Mouse (Mus musculus) stomach, embryonic 14.5 days (tissue): Measurements from ENCODE around the gene Pvr. TPM values are rescaled to one million over a fixed set of nuclear protein-coding genes. Genes with fewer than 3 reads are reported as not detected.

Experiments used
- ATAC-seq: fragments of 200-750 bp; cut with Nextera tagmentation; 2 replicates; pipeline ENCODE4 v1.8.0; 2017; ENCODE audit warnings: low read depth, moderate TSS enrichment; ENCODE audit not compliant: insufficient number of reproducible peaks, insufficient read depth, low FRiP score
- H3K27ac ChIP-seq: fragments of 300-500 bp; sonication (generic); 2 replicates; pipeline ENCODE4 v1.5.1; 2014; ENCODE audit warnings: mild to moderate bottlenecking, low read length, moderate library complexity, mixed read lengths
- H3K27me3 ChIP-seq: fragments of 300-500 bp; sonication (generic); 2 replicates; pipeline ENCODE4 v1.6.1; 2014; ENCODE audit warnings: low read length, control low read depth, mixed read lengths; ENCODE audit not compliant: control insufficient read depth, insufficient read depth
- H3K36me3 ChIP-seq: fragments of 300-500 bp; sonication (generic); 2 replicates; pipeline ENCODE4 v1.6.1; 2014; ENCODE audit warnings: mild to moderate bottlenecking, control low read depth, low read length, moderate library complexity, mixed read lengths; ENCODE audit not compliant: control insufficient read depth, insufficient read depth
- H3K4me1 ChIP-seq: fragments of 300-500 bp; sonication (generic); 2 replicates; pipeline ENCODE4 v1.6.1; 2014; ENCODE audit warnings: low read length, control low read depth, mixed read lengths; ENCODE audit not compliant: control insufficient read depth, insufficient read depth
- H3K4me2 ChIP-seq: fragments of 300-500 bp; sonication (generic); replicated peaks from 2 replicates; pipeline ENCODE4 v1.6.1; 2014; ENCODE audit warnings: low read depth, low read length, control low read depth
- H3K4me3 ChIP-seq: fragments of 300-500 bp; sonication (generic); 2 replicates; pipeline ENCODE4 v1.5.1; 2014; ENCODE audit warnings: low read depth, low read length, control low read depth
- H3K9ac ChIP-seq: fragments of 300-500 bp; sonication (generic); replicated peaks from 2 replicates; pipeline ENCODE4 v1.6.1; 2014; ENCODE audit warnings: low read depth, mild to moderate bottlenecking, control low read depth, low read length, moderate library complexity, mixed read lengths
- H3K9me3 ChIP-seq: fragments of 300-500 bp; sonication (generic); 2 replicates; pipeline ENCODE4 v1.6.1; 2016; ENCODE audit warnings: low read depth, low read length, control low read depth; ENCODE audit not compliant: control insufficient read depth
- WGBS: fragments of 180-500 bp; shearing (Covaris S2); extraction: QIAGEN DNeasy Blood & Tissue Kit; methylation state at CpG from one replicate; pipeline ENCODE4 v1.1.7; 2014; 5-methylcytosine and 5-hydroxymethylcytosine counted together
- polyA plus RNA-seq: library from polyadenylated mRNA; unstranded; fragments of >200 nt; fragmentation: Nextera tagmentation; extraction: Ambion mirVana; gene quantifications from 2 replicates; pipeline ENCODE4 v1.2.1, GENCODE M21; 2014

The Pvr gene
- polyA plus RNA-seq, 1 experiment from 2014 or later: 11.7 TPM

DNA sequence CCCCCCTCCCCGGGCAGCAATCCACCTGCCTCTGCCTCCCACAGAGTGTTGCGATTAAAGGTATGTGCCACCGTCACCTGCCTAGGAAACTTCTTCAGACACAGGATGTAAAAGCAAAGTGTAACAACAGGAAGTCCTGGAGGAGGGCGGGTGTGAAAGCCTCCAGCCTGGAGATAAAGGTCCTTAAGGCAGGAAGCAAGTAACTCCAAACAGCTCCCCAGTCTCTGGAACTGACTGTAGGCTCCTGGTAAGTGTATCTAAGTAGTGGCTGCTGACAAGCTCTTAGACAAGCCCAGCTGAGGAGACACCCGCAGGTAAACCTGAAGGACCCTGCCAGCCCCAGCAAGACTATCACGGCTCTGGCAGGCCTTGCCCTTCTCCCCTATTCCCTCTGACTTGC is 19.3 kb upstream of the Pvr start:
- no peak overlapping the region for H3K27ac ChIP-seq
- no peaks in the 10 kb centered on the region for H3K4me1 ChIP-seq
- ATAC-seq: no peak
- H3K36me3 ChIP-seq: no peaks in the 10 kb centered on the region
- no peaks in the 10 kb centered on the region for H3K9me3 ChIP-seq
- H3K4me3 ChIP-seq: no peak overlapping the region
- no peak overlapping the region for H3K9ac ChIP-seq
- no peaks in the 10 kb centered on the region for H3K27me3 ChIP-seq
- WGBS: 14% methylated on average over 5 of the region's 6 CpGs
- H3K4me2 ChIP-seq: no peak overlapping the region

DNA sequence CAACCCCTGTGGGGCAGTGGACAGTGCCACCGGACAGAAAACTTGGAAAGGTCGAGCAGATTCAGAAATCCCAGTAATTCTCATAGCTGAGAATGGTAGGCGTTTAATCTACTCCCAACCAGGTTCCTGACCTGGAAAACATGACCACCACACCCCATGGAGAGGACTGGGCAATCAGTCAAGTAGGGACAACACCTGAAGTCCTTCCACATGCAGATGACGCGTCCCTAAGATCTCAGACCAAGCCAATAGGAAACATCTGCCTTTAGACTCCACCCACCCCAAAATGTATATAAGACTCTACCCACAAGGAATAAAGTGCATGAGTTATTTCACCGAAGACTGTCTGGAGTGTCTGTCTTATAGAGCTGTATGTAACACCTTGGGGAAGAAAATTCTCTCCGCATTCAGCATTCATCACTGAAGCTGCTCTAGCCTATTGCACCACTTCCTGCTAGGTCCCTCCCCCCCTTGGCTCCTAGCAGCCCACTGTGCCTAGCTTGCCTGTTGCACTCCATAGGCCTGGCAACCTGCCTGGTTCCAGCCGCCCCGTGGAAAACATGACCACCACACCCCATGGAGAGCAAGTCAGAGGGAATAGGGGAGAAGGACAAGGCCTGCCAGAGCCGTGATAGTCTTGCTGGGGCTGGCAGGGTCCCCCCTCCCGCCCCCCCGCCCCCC is 18.7 kb upstream of the Pvr start:
- WGBS: 56% methylated on average over 10 of the region's 12 CpGs
- no peaks in the 10 kb centered on the region for H3K27me3 ChIP-seq
- H3K9me3 ChIP-seq: no peaks in the 10 kb centered on the region
- no peak overlapping the region for H3K4me3 ChIP-seq
- no peak overlapping the region for H3K4me2 ChIP-seq
- peak; percentile 31; the same call in 1 of the 2 replicates for ATAC-seq
- no peaks in the 10 kb centered on the region for H3K4me1 ChIP-seq
- no peak overlapping the region for H3K27ac ChIP-seq
- no peaks in the 10 kb centered on the region for H3K36me3 ChIP-seq
- no peak overlapping the region for H3K9ac ChIP-seq

DNA sequence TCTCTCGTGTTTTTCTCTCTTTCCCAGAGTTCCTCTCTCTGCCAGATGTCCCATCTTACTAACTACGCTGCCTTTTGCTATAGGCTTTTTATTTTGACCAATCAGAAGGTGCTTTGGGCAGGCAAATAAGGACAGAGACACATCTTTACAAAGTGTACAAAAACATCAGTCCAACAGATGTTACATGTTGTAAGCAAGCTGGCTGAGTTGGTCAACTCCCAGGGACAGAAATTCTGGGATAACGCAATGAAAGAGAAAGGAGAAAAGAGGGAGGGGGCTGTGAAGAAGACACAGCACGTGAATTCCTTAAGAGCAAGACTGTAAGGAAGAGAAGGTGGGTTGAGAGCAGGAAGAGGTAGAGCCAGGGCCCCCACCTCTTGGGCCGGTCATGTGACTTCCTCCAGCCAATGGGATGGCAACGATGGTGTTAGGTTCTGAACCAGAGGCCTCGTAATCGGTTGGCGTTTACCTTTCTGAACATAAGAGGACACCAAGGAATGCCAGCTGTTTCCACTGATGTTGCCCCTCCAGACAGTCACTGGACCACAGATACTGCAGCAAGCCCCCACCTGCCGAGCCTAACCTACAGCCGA is 16.4 kb upstream of the Pvr start:
- no peaks in the 10 kb centered on the region for H3K4me1 ChIP-seq
- no peak overlapping the region for H3K4me2 ChIP-seq
- no peaks in the 10 kb centered on the region for H3K9me3 ChIP-seq
- ATAC-seq: no peak
- no peak overlapping the region for H3K4me3 ChIP-seq
- H3K9ac ChIP-seq: no peak overlapping the region
- no peaks in the 10 kb centered on the region for H3K27me3 ChIP-seq
- H3K27ac ChIP-seq: no peak overlapping the region
- no peaks in the 10 kb centered on the region for H3K36me3 ChIP-seq
- 76% methylated on average over 11 of the region's 11 CpGs for WGBS

DNA sequence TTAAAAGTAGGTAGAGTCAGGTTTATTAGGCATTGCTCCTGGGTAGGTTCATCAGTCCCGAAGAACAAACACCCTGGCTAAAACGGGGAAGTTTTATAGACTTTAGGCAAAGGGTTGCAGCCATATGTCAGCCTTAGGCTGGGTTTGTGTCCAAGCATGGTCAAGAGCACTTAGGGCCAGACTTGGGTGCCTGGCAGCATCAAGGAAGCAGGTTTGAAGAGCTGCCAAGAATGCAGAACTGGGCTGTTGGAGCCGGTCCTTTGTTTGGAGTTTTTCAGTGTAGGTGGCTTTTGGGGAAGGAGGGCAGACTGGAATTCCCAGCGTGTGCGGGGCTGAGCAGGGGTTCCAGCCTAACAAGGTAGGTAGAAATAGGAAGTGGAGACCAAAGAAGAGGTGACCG is 15.0 kb upstream of the Pvr start:
- peaks cover 3% of the 10 kb centered on the region; the same call in 1 of the 2 replicates for H3K27me3 ChIP-seq
- WGBS: 67% methylated on average over 6 of the region's 6 CpGs
- no peak overlapping the region for H3K4me2 ChIP-seq
- H3K9me3 ChIP-seq: no peaks in the 10 kb centered on the region
- no peaks in the 10 kb centered on the region for H3K36me3 ChIP-seq
- H3K27ac ChIP-seq: no peak overlapping the region; the same call in 1 of the 2 replicates
- no peak overlapping the region for H3K9ac ChIP-seq
- ATAC-seq: no peak
- no peaks in the 10 kb centered on the region for H3K4me1 ChIP-seq
- no peak overlapping the region for H3K4me3 ChIP-seq

GRCm38 (mm10) chr7:19935171-19935751 is 14.3 kb upstream of the Pvr start:
- no peak overlapping the region for H3K4me3 ChIP-seq
- H3K36me3 ChIP-seq: no peaks in the 10 kb centered on the region
- no peak for ATAC-seq
- H3K4me1 ChIP-seq: no peaks in the 10 kb centered on the region
- H3K9ac ChIP-seq: no peak overlapping the region
- H3K27me3 ChIP-seq: peaks cover 3% of the 10 kb centered on the region; the same call in 1 of the 2 replicates
- no peaks in the 10 kb centered on the region for H3K9me3 ChIP-seq
- no peak overlapping the region for H3K4me2 ChIP-seq
- WGBS: 74% methylated on average over 20 of the region's 20 CpGs
- H3K27ac ChIP-seq: peak overlapping the region; percentile 27; the same call in 1 of the 2 replicates

DNA sequence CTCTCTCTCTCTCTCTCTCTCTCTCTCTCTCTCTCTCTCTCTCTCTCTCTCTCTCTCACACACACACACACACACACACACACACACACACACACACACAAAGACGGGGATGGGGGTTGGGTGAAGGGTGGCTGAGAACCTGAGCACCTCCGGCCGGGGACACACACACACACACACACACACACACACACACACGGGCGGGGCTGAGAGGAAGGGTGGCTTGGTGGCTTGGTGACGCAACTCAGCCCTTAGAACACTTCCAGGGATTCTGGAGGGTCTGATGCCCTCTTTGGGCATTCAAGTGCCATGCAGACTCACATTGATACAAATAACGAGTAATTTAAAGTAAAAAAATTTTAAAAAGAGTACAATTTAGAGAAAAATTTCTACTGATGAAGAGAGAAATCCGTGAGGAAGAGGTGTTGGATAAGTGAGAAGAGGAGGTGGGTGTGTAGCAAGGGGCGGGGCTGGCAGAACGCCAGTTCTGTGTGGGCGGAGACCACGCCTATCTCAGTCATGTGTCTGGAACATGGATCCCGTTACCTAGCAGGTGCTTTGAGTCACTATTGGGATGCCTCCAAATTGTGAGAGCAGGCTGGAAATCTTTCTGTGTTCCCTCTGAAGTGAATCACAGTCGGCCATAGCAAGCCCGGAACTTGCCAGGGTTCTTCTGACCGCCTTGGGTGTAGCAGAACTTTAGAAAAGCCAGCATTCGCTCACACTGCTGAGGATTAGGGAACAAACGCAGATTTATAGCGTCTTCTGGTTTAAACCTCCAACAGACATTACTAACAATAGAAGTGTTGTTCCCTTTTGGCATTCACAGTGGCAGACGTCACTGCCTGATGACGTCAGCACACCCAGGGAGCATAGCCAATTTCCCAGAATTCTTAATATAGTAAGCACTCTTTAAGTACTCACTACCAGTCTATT is 12.2 kb upstream of the Pvr start:
- no peaks in the 10 kb centered on the region for H3K9me3 ChIP-seq
- H3K27me3 ChIP-seq: peaks cover 3% of the 10 kb centered on the region; the same call in 1 of the 2 replicates
- no peaks in the 10 kb centered on the region for H3K4me1 ChIP-seq
- no peaks in the 10 kb centered on the region for H3K36me3 ChIP-seq
- peak overlapping the region; percentile 11; the same call in 1 of the 2 replicates for H3K4me3 ChIP-seq
- H3K27ac ChIP-seq: no peak overlapping the region
- WGBS: 17% methylated on average over 21 of the region's 21 CpGs
- peak overlapping the region; percentile 32 for H3K4me2 ChIP-seq
- H3K9ac ChIP-seq: no peak overlapping the region
- ATAC-seq: peak; percentile 72

- no peaks in the 10 kb centered on the region for H3K36me3 ChIP-seq
- peaks cover 3% of the 10 kb centered on the region; the same call in 1 of the 2 replicates for H3K27me3 ChIP-seq
- ATAC-seq: no peak
- H3K4me1 ChIP-seq: no peaks in the 10 kb centered on the region
- WGBS: 16% methylated on average over 13 of the region's 13 CpGs
- H3K9ac ChIP-seq: no peak overlapping the region
- no peak overlapping the region for H3K4me3 ChIP-seq
- no peaks in the 10 kb centered on the region for H3K9me3 ChIP-seq
- no peak overlapping the region for H3K4me2 ChIP-seq
- H3K27ac ChIP-seq: no peak overlapping the region
Measured at GRCm38 (mm10) chr7:19932133-19932876, 11.3 kb upstream of the Pvr start.
